Mouse (Mus musculus): ENCODE measurements around the gene Dzank1. TPM values are rescaled to one million over a fixed set of nuclear protein-coding genes. Genes with fewer than 3 reads are reported as not detected.
A peak's percentile ranks its signal among the peaks of the same experiment; 100 is the strongest.

Gene Dzank1
- polyA plus RNA-seq, 1 experiment from 2014 or later, result 3.8 TPM

- DNase-seq (ENCODE audit: low spot score) (no peak), ATAC-seq (replicated peaks; ENCODE audit: low FRiP score) (no peak)
- no peaks in the 10 kb centered on the region for H3K9me3 ChIP-seq (ENCODE audit: control insufficient read depth, low read length)
- no peak overlapping the region for H3K27ac ChIP-seq (ENCODE audit: low read depth, low read length)
- no peaks in the 10 kb centered on the region for H3K27me3 ChIP-seq (ENCODE audit: control insufficient read depth, insufficient read depth, low read length)
- H3K9ac ChIP-seq (ENCODE audit: low read length), result no peak overlapping the region
- H3K4me1 ChIP-seq (replicated peaks; ENCODE audit: control insufficient read depth, insufficient read depth, low read length), result no peaks in the 10 kb centered on the region
- no peak overlapping the region for H3K4me3 ChIP-seq (ENCODE audit: low read depth, low read length)
- peaks cover 4% of the 10 kb centered on the region; the same call in 1 of the 2 replicates for H3K36me3 ChIP-seq (ENCODE audit: control insufficient read depth, insufficient read depth, low read length)
- H3K4me2 ChIP-seq (ENCODE audit: low read depth, low read length, severe bottlenecking), result no peak overlapping the region
- WGBS, result 92% methylated on average over 6 of the region's 6 CpGs
Measured at GRCm38 (mm10) chr2:144544630-144545029, 17.4 kb upstream of the Dzank1 start.

DNA sequence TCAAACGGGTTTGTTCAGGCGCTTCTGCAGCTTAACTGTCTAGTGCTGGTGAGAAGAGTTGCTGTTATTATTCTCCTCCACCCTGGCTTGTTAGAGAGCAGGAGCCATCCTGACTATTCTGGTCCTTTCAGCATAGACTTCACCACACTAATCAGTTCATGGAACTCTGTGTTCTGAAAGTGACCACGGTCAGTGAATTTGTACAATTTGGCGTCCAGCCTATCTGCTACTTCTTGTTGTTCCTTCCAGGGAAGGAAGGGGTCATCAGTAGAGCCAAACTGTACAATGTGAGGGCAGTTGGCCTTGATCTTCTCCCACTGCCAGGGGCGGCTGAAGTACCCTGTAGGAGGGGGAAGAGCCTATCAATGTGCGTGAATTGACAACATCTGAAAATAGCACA is 16.5 kb upstream of the Dzank1 start:
- WGBS, result 93% methylated on average over 6 of the region's 6 CpGs
- H3K36me3 ChIP-seq (ENCODE audit: control insufficient read depth, insufficient read depth, low read length), result peaks cover 4% of the 10 kb centered on the region; the same call in 1 of the 2 replicates
- H3K9ac ChIP-seq (ENCODE audit: low read length), result no peak overlapping the region
- ATAC-seq (replicated peaks; ENCODE audit: low FRiP score), result no peak
- no peaks in the 10 kb centered on the region for H3K27me3 ChIP-seq (ENCODE audit: control insufficient read depth, insufficient read depth, low read length)
- no peak for DNase-seq (ENCODE audit: low spot score)
- H3K27ac ChIP-seq (ENCODE audit: low read depth, low read length), result no peak overlapping the region
- H3K4me2 ChIP-seq (ENCODE audit: low read depth, low read length, severe bottlenecking), result no peak overlapping the region
- H3K4me3 ChIP-seq (ENCODE audit: low read depth, low read length), result no peak overlapping the region
- H3K9me3 ChIP-seq (ENCODE audit: control insufficient read depth, low read length), result no peaks in the 10 kb centered on the region
- no peaks in the 10 kb centered on the region for H3K4me1 ChIP-seq (replicated peaks; ENCODE audit: control insufficient read depth, insufficient read depth, low read length)

DNA sequence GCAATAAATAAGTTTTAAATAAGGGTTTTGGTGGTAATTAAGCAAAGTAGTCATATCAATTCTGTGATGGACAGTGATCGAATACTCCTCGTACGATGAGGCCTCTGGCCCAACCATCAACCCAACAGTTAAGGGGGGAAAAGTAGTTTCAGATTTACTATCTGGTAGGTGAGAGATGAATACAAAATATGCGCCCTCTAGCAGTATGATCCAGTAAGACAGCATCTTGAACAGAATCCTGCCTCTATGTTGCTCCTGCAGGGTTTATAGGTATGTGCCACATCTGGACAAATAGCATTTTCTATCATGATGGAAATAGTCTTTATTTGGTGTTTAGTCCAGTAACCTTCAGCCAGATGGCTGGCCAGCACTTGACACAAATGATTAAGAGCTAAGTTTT is 14.0 kb upstream of the Dzank1 start:
- H3K27ac ChIP-seq (ENCODE audit: low read depth, low read length), result no peak overlapping the region
- WGBS, result 92% methylated on average over 4 of the region's 4 CpGs
- no peak overlapping the region for H3K9ac ChIP-seq (ENCODE audit: low read length)
- H3K36me3 ChIP-seq (ENCODE audit: control insufficient read depth, insufficient read depth, low read length), result peaks cover 4% of the 10 kb centered on the region; the same call in 1 of the 2 replicates
- no peak for ATAC-seq (replicated peaks; ENCODE audit: low FRiP score)
- no peaks in the 10 kb centered on the region for H3K9me3 ChIP-seq (ENCODE audit: control insufficient read depth, low read length)
- no peaks in the 10 kb centered on the region for H3K4me1 ChIP-seq (replicated peaks; ENCODE audit: control insufficient read depth, insufficient read depth, low read length)
- no peak overlapping the region for H3K4me2 ChIP-seq (ENCODE audit: low read depth, low read length, severe bottlenecking)
- DNase-seq (ENCODE audit: low spot score), result no peak
- H3K4me3 ChIP-seq (ENCODE audit: low read depth, low read length), result no peak overlapping the region
- H3K27me3 ChIP-seq (ENCODE audit: control insufficient read depth, insufficient read depth, low read length), result no peaks in the 10 kb centered on the region

DNA sequence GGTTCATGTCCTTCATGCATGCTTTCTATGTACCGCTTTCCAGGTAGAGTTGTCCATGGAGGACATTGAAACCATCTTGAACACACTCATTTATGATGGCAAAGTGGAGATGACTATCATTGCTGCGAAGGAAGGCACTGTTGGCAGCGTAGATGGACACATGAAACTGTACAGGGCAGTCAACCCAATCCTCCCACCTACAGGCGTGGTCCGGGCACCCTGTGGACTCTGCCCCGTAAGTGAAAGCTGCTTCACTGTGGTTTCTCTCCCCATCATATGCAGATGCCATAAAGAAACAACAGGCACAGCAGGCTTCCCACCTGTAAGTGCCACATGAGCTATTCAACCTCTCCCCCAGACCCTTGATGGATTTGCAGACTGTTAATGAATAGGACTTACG is 9.9 kb upstream of the Dzank1 start:
- ATAC-seq (replicated peaks; ENCODE audit: low FRiP score) (no peak), DNase-seq (ENCODE audit: low spot score) (no peak)
- peaks cover 14% of the 10 kb centered on the region for H3K36me3 ChIP-seq (ENCODE audit: control insufficient read depth, insufficient read depth, low read length)

GRCm38 (mm10) chr2:144527821-144528174 is 584 bp upstream of the Dzank1 start:
- ATAC-seq (replicated peaks; ENCODE audit: low FRiP score) (peak; percentile 61), DNase-seq (ENCODE audit: low spot score) (no peak)

More for the DNA sequence above, 9.9 kb upstream of the Dzank1 start:
- Histone ChIP-seq H3K4me2 (ENCODE audit: low read depth, low read length, severe bottlenecking) (no peak overlapping the region), H3K27me3 (ENCODE audit: control insufficient read depth, insufficient read depth, low read length) (no peaks in the 10 kb centered on the region), H3K4me3 (ENCODE audit: low read depth, low read length) (no peak overlapping the region), H3K9me3 (ENCODE audit: control insufficient read depth, low read length) (no peaks in the 10 kb centered on the region), H3K4me1 (replicated peaks; ENCODE audit: control insufficient read depth, insufficient read depth, low read length) (no peaks in the 10 kb centered on the region), H3K27ac (ENCODE audit: low read depth, low read length) (no peak overlapping the region), H3K9ac (ENCODE audit: low read length) (no peak overlapping the region)
- 92% methylated on average over 7 of the region's 7 CpGs for WGBS

GRCm38 (mm10) chr2:144525856-144526255 is 1.4 kb downstream of the Dzank1 start:
- no peak overlapping the region for H3K27ac ChIP-seq (ENCODE audit: low read depth, low read length)
- H3K9ac ChIP-seq (ENCODE audit: low read length), result no peak overlapping the region
- H3K36me3 ChIP-seq (ENCODE audit: control insufficient read depth, insufficient read depth, low read length), result no peaks in the 10 kb centered on the region
- ATAC-seq (replicated peaks; ENCODE audit: low FRiP score) (no peak), DNase-seq (ENCODE audit: low spot score) (no peak)
- no peak overlapping the region for H3K4me3 ChIP-seq (ENCODE audit: low read depth, low read length)
- WGBS, result 56% methylated on average over 10 of the region's 10 CpGs
- H3K27me3 ChIP-seq (ENCODE audit: control insufficient read depth, insufficient read depth, low read length), result no peaks in the 10 kb centered on the region
- no peak overlapping the region for H3K4me2 ChIP-seq (ENCODE audit: low read depth, low read length, severe bottlenecking)
- H3K9me3 ChIP-seq (ENCODE audit: control insufficient read depth, low read length), result no peaks in the 10 kb centered on the region
- peaks cover 3% of the 10 kb centered on the region; the same call in 1 of the 2 replicates for H3K4me1 ChIP-seq (replicated peaks; ENCODE audit: control insufficient read depth, insufficient read depth, low read length)

More at GRCm38 (mm10) chr2:144527821-144528174, 584 bp upstream of the Dzank1 start:
- WGBS, result 0% methylated on average over 25 of the region's 25 CpGs
- Histone ChIP-seq H3K9me3 (ENCODE audit: control insufficient read depth, low read length) (no peaks in the 10 kb centered on the region), H3K27me3 (ENCODE audit: control insufficient read depth, insufficient read depth, low read length) (no peaks in the 10 kb centered on the region), H3K4me3 (ENCODE audit: low read depth, low read length) (peak overlapping the region; percentile 90), H3K4me1 (replicated peaks; ENCODE audit: control insufficient read depth, insufficient read depth, low read length) (peaks cover 3% of the 10 kb centered on the region; the same call in 1 of the 2 replicates), H3K4me2 (ENCODE audit: low read depth, low read length, severe bottlenecking) (peak overlapping the region; percentile 50), H3K9ac (ENCODE audit: low read length) (peak overlapping the region; percentile 82), H3K36me3 (ENCODE audit: control insufficient read depth, insufficient read depth, low read length) (no peaks in the 10 kb centered on the region; the same call in 1 of the 2 replicates), H3K27ac (ENCODE audit: low read depth, low read length) (peak overlapping the region; percentile 89)

- Histone ChIP-seq H3K9ac (ENCODE audit: low read length) (no peak overlapping the region), H3K36me3 (ENCODE audit: control insufficient read depth, insufficient read depth, low read length) (no peaks in the 10 kb centered on the region), H3K27ac (ENCODE audit: low read depth, low read length) (no peak overlapping the region), H3K4me2 (ENCODE audit: low read depth, low read length, severe bottlenecking) (no peak overlapping the region), H3K4me1 (replicated peaks; ENCODE audit: control insufficient read depth, insufficient read depth, low read length) (no peaks in the 10 kb centered on the region), H3K27me3 (ENCODE audit: control insufficient read depth, insufficient read depth, low read length) (no peaks in the 10 kb centered on the region), H3K9me3 (ENCODE audit: control insufficient read depth, low read length) (no peaks in the 10 kb centered on the region), H3K4me3 (ENCODE audit: low read depth, low read length) (no peak overlapping the region)
- WGBS, result 77% methylated on average over 3 of the region's 3 CpGs
- no peak for ATAC-seq (replicated peaks; ENCODE audit: low FRiP score)
- no peak for DNase-seq (ENCODE audit: low spot score)
Measured at GRCm38 (mm10) chr2:144519772-144520171, 7.4 kb downstream of the Dzank1 start.

- DNase-seq (ENCODE audit: low spot score), result no peak
- Histone ChIP-seq H3K4me1 (replicated peaks; ENCODE audit: control insufficient read depth, insufficient read depth, low read length) (no peaks in the 10 kb centered on the region), H3K27ac (ENCODE audit: low read depth, low read length) (no peak overlapping the region), H3K9me3 (ENCODE audit: control insufficient read depth, low read length) (no peaks in the 10 kb centered on the region), H3K4me2 (ENCODE audit: low read depth, low read length, severe bottlenecking) (no peak overlapping the region), H3K27me3 (ENCODE audit: control insufficient read depth, insufficient read depth, low read length) (no peaks in the 10 kb centered on the region), H3K9ac (ENCODE audit: low read length) (no peak overlapping the region), H3K36me3 (ENCODE audit: control insufficient read depth, insufficient read depth, low read length) (no peaks in the 10 kb centered on the region), H3K4me3 (ENCODE audit: low read depth, low read length) (no peak overlapping the region)
- ATAC-seq (replicated peaks; ENCODE audit: low FRiP score), result no peak
- 80% methylated on average over 3 of the region's 3 CpGs for WGBS
Measured at GRCm38 (mm10) chr2:144514619-144515018, 12.6 kb downstream of the Dzank1 start.

DNA sequence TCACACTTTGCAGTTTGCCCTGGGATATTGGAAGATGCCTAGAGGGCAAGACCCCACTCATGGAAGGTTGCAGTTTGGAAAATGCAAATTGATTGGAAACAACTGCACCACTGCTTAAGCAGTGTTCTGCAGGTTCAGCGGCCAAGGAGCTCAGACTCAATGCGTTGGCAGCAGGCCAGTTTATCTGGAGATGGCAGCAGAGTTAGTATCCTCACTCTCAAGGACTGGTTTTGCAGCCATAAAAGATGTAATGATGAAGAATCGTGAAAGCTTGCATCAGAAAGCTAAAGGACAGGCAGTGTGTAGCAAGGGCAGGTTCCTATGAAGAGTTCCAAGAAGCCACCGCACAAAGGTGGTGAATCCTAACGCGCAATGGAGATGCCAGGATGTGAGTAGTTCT is 25.1 kb downstream of the Dzank1 start:
- no peak for DNase-seq (ENCODE audit: low spot score)
- Histone ChIP-seq H3K27me3 (ENCODE audit: control insufficient read depth, insufficient read depth, low read length) (no peaks in the 10 kb centered on the region), H3K4me2 (ENCODE audit: low read depth, low read length, severe bottlenecking) (no peak overlapping the region), H3K27ac (ENCODE audit: low read depth, low read length) (no peak overlapping the region), H3K9ac (ENCODE audit: low read length) (no peak overlapping the region), H3K4me3 (ENCODE audit: low read depth, low read length) (no peak overlapping the region), H3K36me3 (ENCODE audit: control insufficient read depth, insufficient read depth, low read length) (no peaks in the 10 kb centered on the region), H3K4me1 (replicated peaks; ENCODE audit: control insufficient read depth, insufficient read depth, low read length) (no peaks in the 10 kb centered on the region), H3K9me3 (ENCODE audit: control insufficient read depth, low read length) (no peaks in the 10 kb centered on the region)
- 93% methylated on average over 6 of the region's 6 CpGs for WGBS
- ATAC-seq (replicated peaks; ENCODE audit: low FRiP score), result no peak

All from forebrain, embryonic 11.5 days (tissue).